Mouse (Mus musculus) left cerebral cortex, postnatal 36 days (tissue): Measurements from ENCODE around the gene Ndufb6. TPM values are rescaled to one million over a fixed set of nuclear protein-coding genes. Genes with fewer than 3 reads are reported as not detected.

Experiments used
- DNase-seq, 2 experiments: peaks; one replicate each; pipeline ENCODE4 v3.0.0; 2021 to 2022; ENCODE audit warnings: low spot score in 2 of 2, mixed read lengths in 1 of 2
- intact Hi-C: fragments of 180-260 bp; cut with DNase I; formaldehyde crosslinking; loops from one replicate; pipeline ENCODE4 v1.15.1; 2025
- total RNA-seq, 2 experiments: library from RNA; stranded (reverse); gene quantifications; 2 replicates each; pipeline ENCODE4 v1.2.3; 2021

The Ndufb6 gene
- total RNA-seq, 2 experiments from 2014 or later: 170 to 180 TPM

DNA sequence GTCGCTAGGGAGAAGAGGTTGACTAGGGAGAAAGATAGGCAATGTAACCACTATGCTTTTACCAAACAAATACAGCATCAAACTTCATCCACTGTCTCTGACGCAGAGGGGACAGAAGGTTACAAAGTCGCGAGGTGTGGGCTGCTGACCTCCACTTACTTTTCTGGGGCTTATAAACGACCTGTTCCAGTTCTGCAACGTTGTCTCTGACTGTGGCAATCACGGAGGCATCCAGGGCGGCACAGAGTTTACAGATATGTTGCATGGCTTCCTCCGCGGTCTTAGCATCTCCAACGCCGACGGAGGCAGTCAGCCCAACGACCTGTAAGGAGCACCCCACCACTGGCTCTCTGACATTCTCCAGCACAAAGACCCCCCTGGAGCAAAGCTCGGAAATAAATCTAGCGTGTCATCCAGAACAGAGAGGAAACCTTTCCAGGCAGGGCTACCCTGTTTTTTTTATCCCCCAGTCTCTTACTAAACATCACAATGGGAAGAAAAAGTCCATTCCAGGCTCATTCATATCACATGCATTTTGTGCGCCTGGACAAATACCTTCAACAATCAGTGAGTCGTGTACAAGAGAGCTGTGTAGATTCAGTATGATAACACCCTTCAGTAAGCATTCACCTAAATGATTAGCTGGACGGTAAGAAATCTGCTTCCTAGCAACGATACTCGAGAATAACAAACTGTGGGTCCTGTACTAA lies 57.2 kb downstream of the Ndufb6 start:
- DNase-seq: no peak
- intact Hi-C loops: no loop called here

GRCm38 (mm10) chr4:40221004-40221760 lies 58.0 kb downstream of the Ndufb6 start:
- intact Hi-C loops: no loop called here

More at GRCm38 (mm10) chr4:40221004-40221760, 58.0 kb downstream of the Ndufb6 start:
- DNase-seq: no peak

Other genes starting within 250 kb of the Ndufb6 start
- 10 to 100 TPM; 29.9 to 30.4 TPM for gene Aco1, start 136.3 kb downstream of the Ndufb6 start, total RNA-seq
- 1 to 10 TPM; 2.6 to 4.3 TPM for gene Ddx58, start 39.6 kb downstream of the Ndufb6 start, total RNA-seq
- gene Smim27, start 9.8 kb downstream of the Ndufb6 start, total RNA-seq: 10 to 100 TPM in 1 of 2 experiments, 1 to 10 TPM in 1; 9.8 to 15.1 TPM
- 10 to 100 TPM; 18.0 to 19.5 TPM for gene Topors, start 9.6 kb downstream of the Ndufb6 start, total RNA-seq
- 10 to 100 TPM; 20.5 to 22.0 TPM for gene Tmem215, start 192.8 kb upstream of the Ndufb6 start, total RNA-seq